Mouse (Mus musculus) MEL (cell line): ENCODE data around the gene Evpl. TPM values are rescaled to one million over a fixed set of nuclear protein-coding genes. Genes with fewer than 3 reads are reported as not detected.

Source experiments
- DNase-seq: peaks from one replicate; pipeline ENCODE4 v3.0.0; 2011; ENCODE audit warnings: low read depth, low spot score
- H3K27ac ChIP-seq: 2 replicates; pipeline ENCODE4 v1.5.1; 2012; ENCODE audit warnings: low read depth, mild to moderate bottlenecking, control low read depth, low read length, moderate library complexity; ENCODE audit not compliant: control insufficient read depth
- H3K27me3 ChIP-seq, 2 experiments: fragments of 150-350 bp in 1 of 2; sonication (generic) in 1 of 2; 2 replicates each; pipeline ENCODE4 v1.6.1; 2012; ENCODE audit warnings: low read length in 2 of 2, mild to moderate bottlenecking in 2 of 2, improper control_type of control experiment in 1 of 2, moderate library complexity in 1 of 2; ENCODE audit not compliant: insufficient read depth in 2 of 2, control insufficient read depth in 1 of 2
- H3K36me3 ChIP-seq, 2 experiments: 2 replicates each; pipeline ENCODE4 v1.6.1; 2012 to 2014; ENCODE audit warnings: low read length in 2 of 2, improper control_type of control experiment in 1 of 2, inconsistent platforms in 1 of 2, mild to moderate bottlenecking in 1 of 2; ENCODE audit not compliant: insufficient read depth in 2 of 2, control insufficient read depth in 1 of 2
- H3K4me1 ChIP-seq, 2 experiments: fragments of 150-350 bp in 1 of 2; sonication (generic) in 1 of 2; 2 replicates each; pipeline ENCODE4 v1.6.1; 2012; ENCODE audit warnings: low read length in 2 of 2, improper control_type of control experiment in 1 of 2, mild to moderate bottlenecking in 1 of 2; ENCODE audit not compliant: insufficient read depth in 2 of 2, control insufficient read depth in 1 of 2
- H3K4me3 ChIP-seq, 2 experiments: fragments of 150-350 bp in 1 of 2; sonication (generic) in 1 of 2; 2 replicates each; pipeline ENCODE4 v1.5.1; 2012; ENCODE audit warnings: low read depth in 2 of 2, low read length in 2 of 2, mild to moderate bottlenecking in 2 of 2, moderate library complexity in 2 of 2, control low read depth in 1 of 2, improper control_type of control experiment in 1 of 2; ENCODE audit not compliant: control insufficient read depth in 1 of 2, insufficient read depth in 1 of 2
- H3K79me2 ChIP-seq: 2 replicates; pipeline ENCODE4 v1.6.1; 2012; ENCODE audit warnings: mild to moderate bottlenecking, low read length, moderate library complexity; ENCODE audit not compliant: control insufficient read depth, poor library complexity, insufficient read depth
- H3K9ac ChIP-seq: 2 replicates; pipeline ENCODE4 v1.6.1; 2012; ENCODE audit warnings: low read depth, mild to moderate bottlenecking, control low read depth, low read length, moderate library complexity; ENCODE audit not compliant: control insufficient read depth, poor library complexity, severe bottlenecking
- H3K9me3 ChIP-seq: fragments of 150-350 bp; sonication (generic); replicated peaks from 2 replicates; pipeline ENCODE4 v1.6.1; 2012; ENCODE audit warnings: mild to moderate bottlenecking, low read length, improper control_type of control experiment, moderate library complexity; ENCODE audit not compliant: insufficient read depth
- CHD2 ChIP-seq: IDR thresholded peaks from 2 replicates; pipeline ENCODE4 v1.6.1; 2011; ENCODE audit warnings: low read length, improper control_type of control experiment
- EP300 ChIP-seq, 2 experiments: IDR thresholded peaks; 2 replicates each; pipeline ENCODE4 v1.6.1; 2011; ENCODE audit warnings: improper control_type of control experiment in 2 of 2, low read length in 2 of 2, low read depth in 1 of 2, mild to moderate bottlenecking in 1 of 2
- MYC ChIP-seq: IDR thresholded peaks from 2 replicates; pipeline ENCODE4 v1.6.1; 2011; ENCODE audit warnings: low read depth, mild to moderate bottlenecking, low read length, improper control_type of control experiment, moderate library complexity
- NELFE ChIP-seq: IDR thresholded peaks from 2 replicates; pipeline ENCODE4 v1.6.1; 2011; ENCODE audit warnings: low read depth, low read length, improper control_type of control experiment
- SIN3A ChIP-seq: IDR thresholded peaks from 2 replicates; pipeline ENCODE4 v1.6.1; 2012; ENCODE audit warnings: low read length, improper control_type of control experiment, inconsistent platforms
- USF2 ChIP-seq, 2 experiments: IDR thresholded peaks; 2 replicates each; pipeline ENCODE4 v1.6.1; 2011 to 2012; ENCODE audit warnings: improper control_type of control experiment in 2 of 2, low read length in 2 of 2, borderline replicate concordance in 1 of 2, inconsistent platforms in 1 of 2, low read depth in 1 of 2, mild to moderate bottlenecking in 1 of 2; ENCODE audit not compliant: insufficient read depth in 1 of 2
- ZC3H11A ChIP-seq: IDR thresholded peaks from 2 replicates; pipeline ENCODE4 v1.6.1; 2012; ENCODE audit warnings: low read depth, mild to moderate bottlenecking, inconsistent platforms, low read length, improper control_type of control experiment
- ZNF384 ChIP-seq: IDR thresholded peaks from 2 replicates; pipeline ENCODE4 v1.6.1; 2012; ENCODE audit warnings: low read depth, mild to moderate bottlenecking, inconsistent platforms, low read length, improper control_type of control experiment
- polyA plus RNA-seq, 2 experiments: library from polyadenylated mRNA; stranded (reverse) in 1 of 2; unstranded in 1 of 2; fragments of >175 nt in 1 of 2; fragments of >200 nt in 1 of 2; gene quantifications; 2 replicates each; pipeline versions ENCODE4 v1.2.1 to v1.2.4; 2012; ENCODE audit warnings: low replicate concordance in 2 of 2, low read depth in 1 of 2; ENCODE audit not compliant: insufficient read length in 2 of 2, insufficient read depth in 1 of 2, missing spikeins in 1 of 2
- total RNA-seq: library from RNA; depleted of rRNA; stranded (reverse); fragments of 300-350 nt; gene quantifications from 2 replicates; pipeline ENCODE4 v1.2.3, GENCODE M21; 2012

The Evpl gene
- total and polyA plus RNA-seq, 3 experiments = 0.39 to 0.78 TPM; not detected in 1

GRCm38 (mm10) chr11:116208660-116209059 lies 29.2 kb downstream of the Evpl start:
- Histone ChIP-seq H3K79me2 (no peaks in the 10 kb centered on the region), H3K27me3 (no peaks in the 10 kb centered on the region), H3K4me1 (peaks cover 0 to 3% of the 10 kb centered on the region in 2 experiments; a peak in 1 of 4 replicates), H3K27ac (no peak overlapping the region), H3K36me3 (no peaks in the 10 kb centered on the region), H3K4me3 (no peak overlapping the region), H3K9ac (no peak overlapping the region), H3K9me3 (no peaks in the 10 kb centered on the region)
- TF ChIP-seq USF2 (IDR thresholded peaks at IDR 0.05; ENCODE audit: borderline replicate concordance in 1 of 2, insufficient read depth in 1 of 2, low read depth in 1 of 2, low read length in 2 of 2) (no peak), ZNF384 (peak; percentile 67; the same call in 1 of the 2 replicates)
- DNase-seq = no peak

DNA sequence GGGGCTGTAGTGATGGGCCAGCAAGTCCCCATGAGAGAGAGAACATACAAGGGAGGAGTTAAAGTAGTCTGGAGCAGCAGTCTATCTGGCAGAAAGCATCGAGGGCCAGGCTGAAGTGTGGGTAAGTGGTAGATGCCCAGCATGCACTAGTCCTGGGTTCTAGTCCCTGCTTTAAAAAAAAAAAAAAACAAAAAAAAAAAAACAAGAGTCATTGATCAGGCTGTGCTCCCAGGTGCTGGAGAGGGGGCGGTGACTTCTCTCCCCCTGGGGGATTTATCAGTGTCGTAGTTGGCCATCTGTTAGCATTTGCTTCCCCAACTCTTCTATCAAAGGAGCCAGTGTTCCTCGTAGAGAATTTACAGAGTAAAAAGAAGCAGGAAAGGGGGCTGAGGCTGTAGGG lies 31.2 kb downstream of the Evpl start:
- peaks cover 0 to 3% of the 10 kb centered on the region in 2 experiments; a peak in 1 of 4 replicates for H3K4me1 ChIP-seq
- TF ChIP-seq EP300 (IDR thresholded peaks at IDR 0.05; ENCODE audit: low read depth in 1 of 2, low read length in 2 of 2) = 0 out of 4 replicates have a peak, but pooled peaks of 1 of the 2 experiments have one; percentile 6
- TF ChIP-seq CHD2 = no peak
- TF ChIP-seq ZNF384 = peak; percentile 56; the same call in 1 of the 2 replicates
- TF ChIP-seq NELFE = no peak
- no peaks in the 10 kb centered on the region for H3K9me3 ChIP-seq
- no peaks in the 10 kb centered on the region for H3K27me3 ChIP-seq
- H3K27ac ChIP-seq = no peak overlapping the region
- no peak for DNase-seq
- no peak overlapping the region for H3K9ac ChIP-seq
- no peaks in the 10 kb centered on the region for H3K36me3 ChIP-seq
- no peak overlapping the region for H3K4me3 ChIP-seq
- no peaks in the 10 kb centered on the region for H3K79me2 ChIP-seq

DNA sequence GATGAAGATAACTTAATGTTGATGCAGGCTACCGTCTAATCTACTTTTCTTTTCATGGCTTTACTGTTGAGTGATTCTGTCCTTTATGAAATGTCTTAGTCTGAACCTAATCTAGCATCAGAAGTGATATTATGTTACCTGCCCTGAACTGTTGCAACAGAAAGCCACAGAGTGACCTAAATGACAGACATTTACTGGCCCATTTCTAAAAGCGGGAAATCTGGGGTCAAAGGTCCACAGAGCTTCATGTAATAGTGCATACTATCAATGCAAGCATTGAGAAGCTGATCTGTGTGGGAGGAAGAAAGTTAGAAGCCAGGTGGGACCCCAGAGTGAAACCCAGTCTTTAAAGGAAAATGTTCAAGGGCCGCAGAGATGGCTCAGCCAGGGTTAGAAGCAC lies 34.7 kb downstream of the Evpl start:
- peaks cover 8% of the 10 kb centered on the region for H3K79me2 ChIP-seq
- no peak overlapping the region for H3K4me3 ChIP-seq
- DNase-seq = no peak
- no peaks in the 10 kb centered on the region for H3K9me3 ChIP-seq
- no peak overlapping the region for H3K9ac ChIP-seq
- H3K27ac ChIP-seq = no peak overlapping the region
- H3K27me3 ChIP-seq = no peaks in the 10 kb centered on the region
- no peaks in the 10 kb centered on the region for H3K36me3 ChIP-seq
- peaks cover 4 to 5% of the 10 kb centered on the region in 2 experiments; a peak in 2 of 4 replicates for H3K4me1 ChIP-seq
- TF ChIP-seq CHD2 = no peak
- no peak for TF ChIP-seq ZNF384
- no peak for TF ChIP-seq ZC3H11A
- no peak for TF ChIP-seq SIN3A
- TF ChIP-seq, all 39 proteins: peak for 0

DNA sequence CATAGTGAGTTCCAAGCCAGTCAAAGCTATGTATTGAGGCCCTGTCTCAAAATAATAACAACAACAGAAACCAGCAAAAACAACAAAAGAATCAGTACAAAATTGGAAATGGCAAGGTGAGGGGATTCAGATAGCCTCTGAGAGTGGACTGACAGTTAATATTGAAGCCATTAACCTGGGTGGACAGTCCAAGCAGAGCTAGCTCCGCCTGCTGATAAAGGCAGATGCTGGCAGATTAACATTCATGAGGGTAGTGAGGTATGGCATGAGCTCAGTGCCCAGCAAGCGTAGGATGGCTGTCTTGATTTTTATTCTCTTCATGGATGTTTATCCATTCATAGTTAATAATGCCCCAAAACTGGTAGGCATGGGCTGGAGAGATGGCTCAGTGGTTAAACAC lies 36.7 kb downstream of the Evpl start:
- TF ChIP-seq USF2 (IDR thresholded peaks at IDR 0.05; ENCODE audit: borderline replicate concordance in 1 of 2, insufficient read depth in 1 of 2, low read depth in 1 of 2, low read length in 2 of 2) (no peak), MYC (no peak), CHD2 (no peak)
- no peak overlapping the region for H3K4me3 ChIP-seq
- DNase-seq = no peak
- peaks cover 0 to 18% of the 10 kb centered on the region in 2 experiments; a peak in 2 of 4 replicates for H3K36me3 ChIP-seq
- H3K4me1 ChIP-seq = peaks cover 11 to 14% of the 10 kb centered on the region in 2 experiments; a peak in 3 of 4 replicates
- H3K9ac ChIP-seq = no peak overlapping the region
- peaks cover 8% of the 10 kb centered on the region for H3K79me2 ChIP-seq
- no peak overlapping the region for H3K27ac ChIP-seq
- no peaks in the 10 kb centered on the region for H3K9me3 ChIP-seq
- no peaks in the 10 kb centered on the region for H3K27me3 ChIP-seq
